Mouse (Mus musculus) kidney, adult 18-20 months (tissue): Measurements from ENCODE around the gene Dcp1a.

ENCODE experiments used
- DNase-seq: peaks from one replicate; pipeline ENCODE4 v3.0.0; 2021

Dcp1a gene

GRCm38 (mm10) chr14:30561470-30562187, 82.3 kb downstream of the Dcp1a start:
- peak; percentile 83 for DNase-seq

- no peak for DNase-seq
These were observed 83.0 kb downstream of the Dcp1a start for GRCm38 (mm10) chr14:30562343-30562742.

GRCm38 (mm10) chr14:30564451-30564850, 85.1 kb downstream of the Dcp1a start:
- DNase-seq: peak; percentile 80

GRCm38 (mm10) chr14:30566317-30566716, 87.0 kb downstream of the Dcp1a start:
- no peak for DNase-seq

- no peak for DNase-seq
These were observed 88.7 kb downstream of the Dcp1a start for GRCm38 (mm10) chr14:30568016-30568415.

GRCm38 (mm10) chr14:30570303-30570702, 91.0 kb downstream of the Dcp1a start:
- no peak for DNase-seq

- no peak for DNase-seq
These were observed 92.9 kb downstream of the Dcp1a start for GRCm38 (mm10) chr14:30572253-30572652.

- no peak for DNase-seq
These were observed 93.9 kb downstream of the Dcp1a start for GRCm38 (mm10) chr14:30573235-30573634.

GRCm38 (mm10) chr14:30573983-30574584, 94.7 kb downstream of the Dcp1a start:
- DNase-seq: peak; percentile 84

- DNase-seq: no peak
These were observed 96.5 kb downstream of the Dcp1a start for GRCm38 (mm10) chr14:30575791-30576190.

- no peak for DNase-seq
These were observed 96.9 kb downstream of the Dcp1a start for GRCm38 (mm10) chr14:30576260-30576659.
